45 mouse cellular contexts compared by ENCODE assay signal in genomic region chr6:38102216-38102795, GRCm38 (mm10). TPM values are rescaled to one million over a fixed set of nuclear protein-coding genes. Genes with fewer than 3 reads are reported as not detected.
"Had no signal": no experiment of that assay in that cellular context is flagged by ENCODE, and none has a peak within 500 bp of the region (broad histone marks: within the 10 kb centered on the region; RNA-seq: fewer than 3 reads in every experiment).

No protein-coding gene starts in this region.

- H3K27ac ChIP-seq: heart, embryonic 10.5 days; heart, embryonic 13.5 days; heart, embryonic 15.5 days; hindbrain, embryonic 10.5 days; hindbrain, embryonic 12.5 days; hindbrain, embryonic 13.5 days; hindbrain, embryonic 14.5 days; hindbrain, embryonic 15.5 days; hindbrain, postnatal 0 days; intestine, embryonic 15.5 days; kidney, embryonic 15.5 days; kidney, postnatal 0 days; layer of hippocampus, adult 2 months had no signal

- H3K36me3 ChIP-seq: heart, embryonic 10.5 days; heart, embryonic 12.5 days; heart, embryonic 13.5 days; heart, embryonic 15.5 days; hindbrain, embryonic 10.5 days; hindbrain, embryonic 12.5 days; hindbrain, embryonic 13.5 days; hindbrain, embryonic 15.5 days; intestine, embryonic 15.5 days; kidney, embryonic 15.5 days had no signal

- H3K4me1 ChIP-seq: heart, embryonic 13.5 days; hindbrain, embryonic 12.5 days; hindbrain, embryonic 13.5 days; hindbrain, embryonic 15.5 days; intestine, embryonic 15.5 days; kidney, embryonic 15.5 days had no signal

- H3K9me3 ChIP-seq: heart, embryonic 10.5 days; heart, embryonic 12.5 days; heart, embryonic 13.5 days; heart, embryonic 15.5 days; hindbrain, embryonic 13.5 days; hindbrain, embryonic 15.5 days; intestine, embryonic 15.5 days; kidney, embryonic 15.5 days had no signal

- DNase-seq: heart, postnatal 10 days; heart, postnatal 14 days; heart, postnatal 36 days; heart, postnatal 4 days; kidney, adult 11 months; kidney, adult 18-20 months; kidney, adult 2 months; kidney, adult 8-10 months; kidney, adult 9 months; kidney, postnatal 10 days; kidney, postnatal 14 days; kidney, postnatal 36 days; kidney, postnatal 4 days; layer of hippocampus, adult 9-11 months; layer of hippocampus, postnatal 36 days had no signal

- H3K4me3 ChIP-seq: heart, embryonic 10.5 days; heart, embryonic 12.5 days; heart, embryonic 13.5 days; heart, embryonic 15.5 days; hindbrain, embryonic 10.5 days; hindbrain, embryonic 12.5 days; hindbrain, embryonic 13.5 days; hindbrain, embryonic 15.5 days; intestine, embryonic 15.5 days; kidney, embryonic 15.5 days; layer of hippocampus, adult 2 months had no signal

- ATAC-seq: hindbrain, embryonic 16.5 days; hindbrain, postnatal 0 days; inflammation-experienced regulatory T-cells, adult 6 months; intestine, embryonic 15.5 days; intestine, embryonic 16.5 days; intestine, postnatal 0 days had no signal

- H3K4me2 ChIP-seq: heart, embryonic 11.5 days; heart, embryonic 12.5 days; heart, embryonic 13.5 days; heart, embryonic 15.5 days; hindbrain, embryonic 12.5 days; hindbrain, embryonic 13.5 days; hindbrain, embryonic 14.5 days; hindbrain, embryonic 15.5 days; intestine, embryonic 15.5 days; kidney, embryonic 15.5 days had no signal

- H3K27me3 ChIP-seq: heart, embryonic 12.5 days; heart, embryonic 13.5 days; heart, embryonic 15.5 days; hindbrain, embryonic 12.5 days; hindbrain, embryonic 13.5 days; hindbrain, embryonic 15.5 days; intestine, embryonic 15.5 days; kidney, embryonic 15.5 days had no signal

- H3K9ac ChIP-seq: heart, embryonic 12.5 days; heart, embryonic 13.5 days; heart, embryonic 15.5 days; hindbrain, embryonic 12.5 days; hindbrain, embryonic 13.5 days; hindbrain, embryonic 14.5 days; hindbrain, embryonic 15.5 days; intestine, embryonic 15.5 days; kidney, embryonic 15.5 days had no signal

RNA-seq across cellular contexts. Expression of gene Tmem213, which starts 6.7 kb away (rescaled TPM):
- total RNA-seq: heart, postnatal 10 days; heart, postnatal 14 days; heart, postnatal 25 days; heart, postnatal 36 days; heart, postnatal 4 days; hematopoietic stem cell, adult 5-6 weeks; hindbrain, postnatal 0 days; layer of hippocampus, adult 18-20 months; layer of hippocampus, adult 2 months; layer of hippocampus, adult 8-10 months; layer of hippocampus, postnatal 10 days; layer of hippocampus, postnatal 14 days; layer of hippocampus, postnatal 25 days; layer of hippocampus, postnatal 36 days had no signal
- polyA plus RNA-seq: heart, embryonic 10.5 days; heart, embryonic 11.5 days; heart, embryonic 12.5 days; heart, embryonic 13.5 days; heart, embryonic 14.5 days; heart, postnatal 0 days; hindbrain, embryonic 10.5 days; hindbrain, embryonic 11.5 days; hindbrain, embryonic 12.5 days; hindbrain, embryonic 13.5 days; hindbrain, embryonic 14.5 days; hindbrain, embryonic 15.5 days; hindbrain, embryonic 16.5 days; hindbrain, postnatal 0 days; inflammation-experienced regulatory T-cells, adult 6 months; intestine, embryonic 15.5 days; intestine, embryonic 16.5 days; intestine, postnatal 0 days; large intestine, adult 2 months had no signal

RNA-seq across cellular contexts. Expression of gene Atp6v0a4, which starts 22.1 kb away (rescaled TPM):
- total RNA-seq: hematopoietic stem cell, adult 5-6 weeks had no signal
- polyA plus RNA-seq: heart, embryonic 10.5 days; hindbrain, embryonic 10.5 days; hindbrain, embryonic 11.5 days; inflammation-experienced regulatory T-cells, adult 6 months had no signal

RNA-seq across cellular contexts. Expression of gene Svopl, which starts 55.5 kb away (rescaled TPM):
- total RNA-seq: hematopoietic stem cell, adult 5-6 weeks; hindbrain, postnatal 0 days had no signal
